Mouse (Mus musculus): ENCODE data around the gene Actg2.

Actg2 gene

DNA sequence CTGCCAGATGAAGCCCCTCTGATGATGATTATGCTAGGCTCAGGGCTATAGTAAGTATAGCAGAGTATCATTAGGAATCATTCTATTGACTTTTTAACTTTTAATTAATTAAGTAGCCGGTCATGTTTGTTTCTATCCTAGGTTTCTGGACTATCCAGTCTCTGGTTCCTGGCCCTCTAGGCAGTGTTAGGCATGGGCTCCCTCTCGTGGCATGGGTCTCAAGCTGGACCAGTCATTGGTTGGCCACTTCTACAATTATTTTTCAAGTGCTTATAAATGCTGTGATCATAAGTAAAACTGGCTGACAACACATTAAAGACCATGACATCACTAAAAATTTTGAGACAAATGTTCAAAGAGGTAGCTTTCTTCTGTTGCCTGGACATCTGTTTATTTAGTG is 25.9 kb downstream of the Actg2 start:
- DNase-seq, result no peak

DNA sequence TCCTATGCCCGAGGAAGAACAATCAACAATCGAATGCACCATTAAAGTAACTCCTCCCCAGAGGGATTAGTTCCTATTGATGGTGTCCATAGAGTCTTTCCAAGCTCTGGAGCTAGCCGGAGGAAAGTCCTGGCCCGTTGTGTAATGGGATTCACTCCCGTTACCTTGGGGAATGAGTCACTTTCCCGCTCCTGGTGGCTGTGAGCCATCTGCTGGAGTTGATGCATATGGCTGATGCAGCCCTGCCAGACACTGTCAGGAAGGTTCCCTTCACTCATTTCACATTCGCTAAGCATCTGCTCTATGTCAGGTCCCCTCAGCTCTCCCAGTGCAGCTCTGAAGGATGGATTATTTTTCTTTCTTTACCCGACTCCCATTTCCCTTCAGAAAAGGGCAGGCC is 26.6 kb downstream of the Actg2 start:
- peak; percentile 21 for DNase-seq

DNA sequence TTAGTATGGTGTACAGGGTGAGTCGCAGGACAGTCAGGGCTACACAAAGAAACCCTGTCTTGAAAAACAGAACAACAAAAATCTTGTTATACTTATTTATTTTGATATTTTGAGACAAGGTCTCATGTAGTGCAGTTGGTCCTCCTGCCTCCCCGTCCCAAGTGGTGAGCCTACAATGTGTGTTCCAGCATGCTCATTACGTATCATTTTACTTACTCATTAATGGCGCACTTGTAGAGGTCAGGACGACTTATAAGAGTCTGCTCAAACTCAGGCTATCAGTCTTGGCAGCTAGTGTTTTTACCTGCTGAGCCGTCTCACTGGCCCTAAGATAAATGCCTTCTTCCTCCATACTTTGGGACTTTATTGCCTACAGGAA is 28.9 kb downstream of the Actg2 start:
- no peak for DNase-seq

DNA sequence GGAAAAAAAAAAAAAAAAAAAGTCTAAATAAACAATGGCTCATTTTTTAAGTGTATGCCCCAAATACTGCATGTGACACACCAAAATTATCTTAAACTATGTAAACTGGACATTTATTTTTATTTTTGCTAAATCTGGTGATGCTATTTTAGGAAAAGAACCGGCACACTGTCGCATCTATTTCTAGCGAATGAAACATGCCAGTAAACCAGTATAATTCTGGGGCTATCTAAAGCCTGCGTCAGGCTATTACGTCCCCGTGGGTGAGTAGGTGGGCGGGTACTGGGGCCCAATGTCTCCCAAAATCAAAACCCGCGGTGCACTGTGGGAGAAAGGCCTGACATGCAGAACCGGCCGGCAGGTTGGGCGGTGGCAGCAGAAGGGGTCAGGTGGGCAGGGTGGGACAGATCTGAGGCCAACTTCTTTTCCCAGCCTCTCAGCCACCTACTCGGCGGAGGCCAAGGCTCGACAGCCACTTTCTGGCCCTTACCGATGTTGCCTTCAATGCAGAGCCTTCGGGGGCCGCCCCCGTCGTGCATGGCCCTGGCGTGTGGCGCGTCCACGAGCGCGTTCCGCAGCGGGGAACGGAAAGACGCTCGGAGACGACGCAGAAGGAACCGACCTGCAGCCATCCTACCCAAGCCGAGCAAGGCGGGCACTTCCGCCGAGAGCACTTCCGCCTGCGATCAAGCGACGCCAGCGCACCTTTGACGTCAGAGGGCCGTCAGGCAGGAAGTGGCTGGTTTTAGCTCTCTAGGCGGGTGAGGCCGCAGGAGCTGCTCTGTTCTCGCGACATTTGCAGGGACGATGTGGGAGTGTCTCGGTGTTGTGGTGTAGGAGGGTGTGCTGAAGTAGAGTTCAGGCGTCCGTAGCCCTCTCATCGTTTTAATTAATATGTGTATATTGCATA is 29.6 kb downstream of the Actg2 start, which contains the start of gene Dguok:
Gene Dguok (minus strand): TSS at position 712 of the 910 bp plus-strand sequence.
- peak; percentile 99 for DNase-seq

DNA sequence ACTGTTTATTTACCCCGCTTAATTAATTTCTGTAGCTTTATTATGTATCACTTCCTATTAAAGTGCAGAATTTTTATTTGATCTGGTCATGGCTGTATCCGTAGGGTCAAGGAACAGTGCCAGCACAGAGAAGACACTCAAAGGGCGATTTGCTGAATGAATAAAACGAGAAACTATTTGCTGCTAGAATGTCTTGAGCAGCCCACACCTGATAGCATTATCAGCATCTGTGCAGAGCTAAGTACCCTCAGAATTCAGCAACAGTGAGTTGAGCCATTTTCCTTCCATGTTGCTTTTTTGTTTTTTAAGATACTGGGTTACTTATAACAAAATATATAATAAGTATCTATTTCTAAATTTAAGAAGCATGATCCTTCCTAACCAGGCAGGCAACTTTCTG is 30.5 kb downstream of the Actg2 start:
- no peak for DNase-seq

DNA sequence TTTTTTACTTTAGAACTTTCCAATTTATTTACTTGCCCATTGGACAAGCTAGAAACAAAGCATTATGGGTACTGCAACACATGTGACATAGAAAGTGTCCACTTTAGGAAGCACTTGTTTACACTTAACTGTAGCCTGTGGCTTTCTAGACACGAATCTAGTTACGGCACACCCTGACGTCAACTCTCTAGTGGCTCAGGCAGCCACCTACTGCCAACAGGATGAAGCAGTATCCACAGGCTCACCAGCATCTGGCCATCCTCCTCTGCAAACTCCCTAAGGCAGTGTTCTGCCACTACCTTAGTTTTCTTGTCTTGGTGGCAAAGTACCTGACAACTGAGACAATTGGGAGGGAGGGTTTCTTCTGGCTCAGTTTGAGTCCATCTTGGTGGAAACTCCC is 32.7 kb downstream of the Actg2 start:
- DNase-seq, result no peak

DNA sequence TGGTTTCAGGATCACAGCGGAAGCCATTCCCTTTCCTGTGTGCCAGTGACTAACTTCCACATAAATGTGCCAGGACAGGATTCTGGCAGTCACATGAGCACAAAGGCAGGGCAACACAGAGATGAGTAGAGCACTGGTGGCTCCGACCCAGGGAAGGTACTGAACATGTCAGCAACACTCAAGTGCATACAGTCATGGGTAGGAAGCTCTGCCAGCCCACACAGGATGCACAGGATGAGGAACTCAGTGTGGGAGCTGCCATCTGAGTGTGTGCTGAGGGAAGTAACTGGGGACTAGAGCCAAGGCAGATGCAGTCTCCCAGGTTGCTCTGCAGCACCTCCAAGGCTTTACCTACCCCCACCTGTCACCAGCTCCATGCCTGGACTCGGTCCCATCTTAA is 33.4 kb downstream of the Actg2 start:
- DNase-seq, result no peak

DNA sequence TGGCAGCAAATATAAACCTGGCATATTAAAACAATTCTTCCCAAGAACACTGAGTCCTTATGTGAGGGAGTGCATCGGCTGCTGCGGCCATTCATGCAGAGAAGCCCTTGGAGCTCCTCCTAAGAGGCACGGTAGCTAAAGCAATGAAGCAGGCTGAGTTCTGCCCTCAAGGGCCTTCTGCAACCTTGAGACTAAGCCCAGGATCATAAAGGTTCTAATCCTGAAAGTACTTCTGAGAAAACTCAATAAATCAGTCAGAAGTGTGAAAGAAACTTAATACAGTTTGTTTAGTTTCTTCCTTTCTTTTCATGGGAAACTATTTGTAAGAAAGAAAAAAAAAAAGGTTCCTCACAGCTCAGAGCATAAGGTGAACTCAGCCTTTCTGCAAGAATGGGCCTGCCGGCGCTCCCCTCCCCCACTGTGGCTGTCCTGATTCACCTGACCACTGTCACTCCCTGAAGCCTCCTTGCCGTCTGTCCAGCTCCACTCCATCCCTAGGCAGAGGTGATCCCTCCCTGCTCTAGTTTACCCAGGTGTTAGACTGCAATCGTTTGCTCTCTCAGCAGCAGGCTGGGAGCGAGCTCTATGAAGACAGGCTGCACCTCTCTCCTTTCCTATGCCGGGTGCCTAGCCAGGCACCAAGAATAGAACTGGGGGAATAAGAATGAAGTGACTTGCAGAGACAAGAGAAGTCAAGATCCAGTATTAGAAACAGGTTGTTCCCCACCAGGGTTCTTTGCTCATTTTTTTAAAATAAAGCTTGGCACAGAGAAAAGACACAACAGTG is 34.3 kb downstream of the Actg2 start:
- DNase-seq, result no peak

DNA sequence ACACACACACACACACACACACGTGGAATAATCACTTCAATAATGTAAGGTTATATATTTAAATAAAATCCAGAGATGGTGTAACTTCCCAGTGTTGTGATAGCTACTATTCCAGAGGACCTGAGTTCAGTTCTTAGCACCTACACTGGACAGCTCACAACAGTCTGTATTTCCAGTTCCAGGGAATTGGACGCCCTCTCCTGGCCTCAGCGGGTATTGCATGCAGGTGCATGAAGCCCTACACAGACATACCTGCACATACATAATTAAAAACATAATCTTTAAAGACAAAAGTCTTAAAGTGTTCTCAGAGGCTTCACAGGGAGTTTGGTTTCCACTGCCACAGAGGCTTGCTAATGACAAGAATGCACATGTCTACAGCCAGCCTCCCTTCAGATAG is 35.6 kb downstream of the Actg2 start:
- no peak for DNase-seq

DNA sequence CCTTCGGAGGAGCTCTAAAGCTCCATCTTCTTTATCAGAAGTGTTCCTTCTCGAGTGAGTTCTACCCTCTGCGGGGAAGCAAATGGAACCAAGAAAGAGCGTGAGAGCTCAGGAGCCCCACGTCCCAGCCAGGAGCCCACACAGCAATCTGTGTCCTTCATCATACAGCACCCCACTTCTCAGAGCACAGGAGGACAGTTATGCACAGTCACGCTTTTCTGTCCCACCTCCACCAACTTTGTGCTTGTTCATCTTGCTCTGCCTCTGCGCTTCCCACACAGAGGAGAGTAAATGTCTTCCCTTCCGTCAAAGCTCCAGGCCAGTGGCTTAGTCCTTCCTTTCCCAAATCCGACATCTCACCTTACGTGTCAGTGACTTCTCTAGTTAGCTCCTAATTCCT is 37.0 kb downstream of the Actg2 start:
- no peak for DNase-seq

DNA sequence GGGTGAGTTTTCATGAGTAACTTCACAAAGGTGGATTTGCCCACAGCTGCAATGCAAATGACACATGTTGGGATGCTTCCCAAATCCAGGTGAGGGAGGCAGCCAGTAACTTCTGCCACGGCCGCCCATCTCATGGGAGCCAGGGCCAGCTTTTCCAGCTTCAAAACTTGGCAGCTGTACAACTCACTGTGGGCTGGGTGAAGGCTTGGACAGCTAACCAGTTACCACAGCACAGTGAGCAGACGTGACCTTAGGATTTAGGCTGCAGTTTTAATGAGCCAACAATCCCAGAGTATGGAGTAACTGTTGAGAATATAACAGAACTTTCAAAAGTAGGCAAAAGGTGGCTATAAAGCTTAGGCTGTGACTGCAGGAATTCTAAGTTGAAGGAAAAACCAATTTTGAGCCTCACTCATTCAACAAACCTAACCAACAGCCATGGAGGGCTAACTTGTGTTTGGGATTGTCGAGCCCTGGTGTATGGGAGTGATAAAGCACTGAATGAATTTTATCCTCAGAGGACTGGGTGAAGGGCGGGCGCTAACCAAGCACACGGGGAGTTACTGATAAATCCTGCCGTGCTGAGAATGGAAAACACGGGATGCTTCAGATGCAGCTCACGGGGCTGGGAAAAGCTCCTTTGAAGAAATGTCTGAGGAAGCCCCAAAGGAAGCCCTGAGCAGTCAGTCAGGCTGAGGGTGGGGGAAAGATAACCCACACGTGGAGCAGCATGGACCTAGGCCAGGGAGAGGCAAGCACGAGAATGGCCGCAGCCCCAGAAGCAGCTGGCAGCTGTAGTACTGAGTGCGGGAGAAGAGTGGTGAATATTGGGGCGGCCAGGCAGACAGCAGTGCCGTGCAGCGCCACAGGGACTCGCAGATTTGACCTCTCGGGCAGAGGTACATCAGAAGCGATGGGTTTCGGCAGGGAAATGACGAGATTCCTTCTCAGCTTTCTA is 39.0 kb downstream of the Actg2 start:
- no peak for DNase-seq

DNA sequence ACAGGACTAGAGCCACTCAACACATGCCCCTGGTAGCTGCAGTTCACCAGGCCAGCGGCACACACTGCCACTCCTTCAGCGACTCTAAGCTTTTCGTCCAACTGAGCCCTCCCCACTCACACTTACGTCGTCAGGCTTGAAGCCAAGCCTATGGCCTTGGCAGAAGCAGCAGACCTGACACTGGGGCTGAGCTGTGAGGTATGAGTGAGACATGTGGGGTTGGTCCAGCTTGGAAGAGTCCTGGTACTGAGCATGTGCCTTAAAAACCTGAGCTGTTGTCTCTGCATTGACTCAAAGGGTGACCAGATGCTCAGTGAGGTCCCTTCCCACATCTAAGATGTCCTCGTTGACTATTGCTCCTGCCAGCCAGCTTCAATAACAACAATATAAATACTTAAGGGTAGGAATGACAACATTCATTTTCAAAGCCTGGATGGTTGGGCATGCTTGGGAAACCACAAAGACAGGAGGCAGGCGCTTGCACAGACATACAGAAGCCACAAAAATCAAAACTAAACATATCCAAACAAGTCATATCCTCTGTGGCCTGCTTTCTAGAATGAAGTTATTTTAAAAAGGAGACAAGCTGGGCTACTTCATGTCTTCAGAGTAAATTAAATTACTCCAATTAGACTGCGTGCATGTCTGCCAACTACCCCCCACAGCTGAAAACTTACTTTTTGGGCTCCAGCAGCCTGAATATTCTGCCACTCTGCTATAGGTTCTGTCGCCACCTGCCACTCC is 39.9 kb downstream of the Actg2 start:
- DNase-seq, result no peak

DNA sequence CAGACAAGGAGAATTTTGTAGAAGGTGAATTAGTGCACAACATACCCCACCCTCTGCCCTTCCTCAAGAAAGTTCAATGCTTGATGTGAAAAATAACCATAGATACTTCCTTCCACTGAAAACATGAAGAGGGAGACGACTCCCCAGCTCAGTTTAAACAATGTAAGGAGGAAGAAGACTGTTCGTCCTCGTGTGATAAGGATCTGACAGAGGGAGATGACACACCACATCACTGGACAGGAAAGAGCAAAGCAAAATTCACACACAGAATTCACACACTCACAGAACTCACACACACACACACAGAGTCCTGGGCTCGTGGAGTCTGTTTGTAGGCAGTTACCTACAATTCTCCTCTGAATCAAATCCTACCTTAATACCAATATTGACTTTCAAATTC is 45.4 kb downstream of the Actg2 start:
- DNase-seq, result no peak

DNA sequence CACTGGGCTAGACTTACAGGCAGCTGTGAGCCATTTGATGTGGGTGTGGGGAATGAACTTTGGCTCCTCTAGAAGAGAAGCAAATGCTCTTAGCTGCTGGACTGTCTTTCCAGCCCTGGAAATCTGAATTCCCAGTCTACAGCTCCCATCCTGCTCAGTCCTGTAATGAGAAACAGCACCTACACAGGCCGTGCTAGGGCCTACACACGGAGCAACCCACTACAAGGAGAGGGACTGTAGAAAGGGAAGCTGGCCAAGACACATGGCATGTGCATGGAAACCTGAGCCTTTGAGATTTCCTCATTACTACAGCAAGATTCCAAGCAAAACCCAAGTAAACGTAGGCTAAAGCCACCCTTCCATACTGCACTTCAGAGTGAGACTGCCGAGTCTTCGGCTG is 47.9 kb downstream of the Actg2 start:
- DNase-seq, result no peak

DNA sequence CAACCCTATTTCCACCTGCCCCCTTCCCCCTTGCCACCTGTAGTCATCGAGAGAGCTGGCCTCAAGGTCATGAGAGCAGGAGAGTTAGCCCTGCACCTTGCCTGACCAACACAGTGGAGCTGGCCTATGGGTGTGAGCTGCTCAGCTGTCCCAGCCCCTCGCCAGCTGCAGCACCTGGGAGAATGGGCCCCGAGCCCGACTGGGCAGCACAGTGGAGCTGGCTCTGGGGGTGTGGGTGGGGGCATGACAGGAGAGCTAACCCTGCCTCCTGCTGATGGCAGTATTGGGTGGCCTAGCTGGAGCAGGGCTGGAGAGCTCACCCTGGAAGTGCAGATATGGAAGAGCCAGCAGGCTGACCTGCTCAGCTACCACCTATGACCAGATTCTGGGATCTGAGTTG is 48.8 kb downstream of the Actg2 start:
- no peak for DNase-seq

DNA sequence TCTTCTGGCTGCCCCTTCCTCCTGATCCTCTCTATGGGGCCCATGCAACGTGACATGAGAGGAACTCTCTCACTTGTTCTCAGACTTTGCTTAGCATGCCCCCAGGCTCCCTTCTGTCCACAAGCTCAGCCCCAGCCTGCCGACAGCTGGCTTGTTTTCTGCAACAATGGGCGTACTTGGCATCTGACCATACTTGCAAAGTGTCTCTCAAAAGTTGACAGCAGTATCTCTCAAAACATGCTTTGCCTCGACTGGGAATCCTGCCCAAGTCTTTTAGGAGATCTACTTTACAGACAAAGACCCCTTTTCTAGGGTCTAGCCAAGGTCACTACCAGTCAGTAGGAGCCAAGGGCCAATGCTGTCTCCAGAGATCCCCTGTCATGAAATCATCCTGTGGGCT is 50.2 kb downstream of the Actg2 start:
- DNase-seq, result no peak

DNA sequence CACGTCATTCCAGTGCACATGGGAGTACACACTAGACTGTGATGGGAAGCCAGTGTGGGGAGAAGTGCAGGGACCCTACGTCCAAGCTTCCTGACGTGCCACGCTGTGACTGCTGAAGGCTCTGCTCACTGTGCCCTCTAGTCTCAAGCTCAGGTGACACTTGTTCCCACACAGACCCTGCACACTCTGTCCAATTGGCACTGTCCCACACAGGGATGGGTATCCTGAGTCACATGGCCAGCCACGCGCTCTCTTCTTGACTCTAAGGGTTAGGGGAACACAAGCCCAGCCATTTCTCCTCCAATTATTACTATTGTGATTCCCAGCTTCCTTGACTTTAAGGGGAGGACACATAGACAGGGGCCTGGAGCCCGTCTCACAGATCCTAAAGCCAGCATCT is 52.3 kb downstream of the Actg2 start:
- no peak for DNase-seq

DNA sequence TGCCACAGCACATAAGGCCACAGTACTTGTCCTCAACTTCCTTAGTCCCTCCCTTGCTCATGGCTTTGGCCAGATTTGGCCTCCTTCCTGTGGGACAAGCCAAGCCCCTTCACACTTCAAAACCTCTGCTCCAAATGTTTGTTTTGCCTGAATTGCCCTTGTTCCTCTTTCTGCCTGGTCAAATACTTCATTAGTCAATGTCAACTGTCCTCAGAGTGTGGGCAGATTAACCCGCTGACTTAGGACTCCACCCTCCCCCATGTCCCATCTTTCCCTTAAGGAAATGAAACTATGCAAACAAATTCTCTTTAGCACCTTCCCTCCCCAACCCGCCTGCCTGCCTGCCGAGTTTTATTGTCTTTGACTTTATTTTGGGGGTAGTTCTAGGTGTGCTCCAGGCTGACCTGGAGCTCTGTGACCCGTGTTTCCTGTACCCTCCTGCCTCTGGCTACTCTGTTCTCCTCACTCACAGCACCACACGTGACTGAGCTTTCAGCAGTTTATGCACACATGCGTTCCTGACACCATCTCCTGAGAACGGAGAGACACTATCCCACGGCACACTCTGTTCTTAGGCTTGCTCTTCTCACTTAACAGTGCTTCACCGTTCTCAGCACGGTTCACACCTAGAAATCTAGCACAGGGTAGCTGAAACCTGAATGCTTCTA is 53.5 kb downstream of the Actg2 start:
- DNase-seq, result no peak

DNA sequence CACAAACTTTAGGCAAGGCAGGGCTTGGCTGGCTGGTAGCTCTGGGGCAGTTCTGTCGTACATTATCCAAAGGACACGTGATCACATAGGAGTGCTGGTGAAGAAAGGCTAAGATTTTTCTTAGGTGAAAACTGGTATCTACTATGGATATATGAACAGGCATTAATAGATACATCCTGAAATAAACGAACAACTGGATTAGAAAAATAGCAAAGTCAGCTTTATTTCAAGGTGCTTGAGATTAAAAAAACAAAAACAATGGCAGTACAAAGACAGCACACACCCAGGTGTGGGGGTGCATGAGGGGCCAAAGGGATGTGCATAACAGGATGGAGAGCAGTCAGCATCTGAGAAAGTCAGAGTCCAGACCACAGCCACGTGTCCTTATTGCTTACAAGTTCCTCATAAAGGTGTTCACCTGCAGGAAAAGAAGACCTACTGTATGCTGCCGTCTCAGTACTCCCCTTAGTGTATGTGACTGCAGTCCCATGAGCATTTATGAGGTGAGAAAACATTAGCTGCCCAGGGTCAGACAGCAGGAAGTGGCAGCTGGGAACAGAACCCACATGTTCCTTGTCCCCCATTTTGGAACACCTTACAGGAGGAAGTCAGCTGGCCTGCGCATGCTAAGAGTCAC is 55.9 kb downstream of the Actg2 start:
- DNase-seq, result no peak

DNA sequence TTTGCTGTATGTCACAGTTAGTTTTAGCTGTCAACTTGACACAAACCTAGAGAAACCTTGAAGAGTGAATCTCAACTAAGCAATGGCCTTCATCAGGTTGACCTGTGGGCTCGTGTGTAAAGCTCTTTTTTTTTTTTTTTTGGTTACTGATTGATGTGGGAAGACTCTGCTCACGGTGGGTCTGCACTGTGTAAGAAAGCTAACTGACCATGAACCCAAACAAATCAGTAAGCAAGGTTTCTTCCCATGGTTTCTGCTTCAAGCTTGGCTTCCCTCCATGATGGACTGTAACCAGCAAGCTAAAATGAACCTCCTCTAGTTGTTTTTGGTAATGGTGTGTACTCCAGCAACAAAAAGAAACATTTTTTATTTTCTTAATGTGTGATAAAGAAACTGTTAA is 56.9 kb downstream of the Actg2 start:
- DNase-seq, result no peak

DNA sequence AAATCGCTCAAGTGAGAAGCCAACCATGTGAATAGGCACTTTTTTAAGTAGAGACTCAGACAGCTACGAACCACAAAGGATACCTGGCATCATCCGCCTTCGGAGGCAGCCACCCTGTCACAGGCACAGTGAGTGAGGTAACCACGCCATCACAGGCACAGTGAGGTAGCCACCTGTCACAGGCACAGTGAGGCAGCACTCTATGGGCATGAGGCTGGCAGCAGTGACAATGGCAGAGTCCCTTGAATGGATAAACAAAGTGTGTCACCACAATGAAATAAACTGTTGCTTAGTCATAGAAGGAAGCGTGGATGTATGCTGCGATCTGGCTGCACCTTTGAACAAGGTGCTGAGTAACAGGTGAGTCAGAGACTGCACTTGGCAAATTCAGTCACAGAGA is 57.4 kb downstream of the Actg2 start:
- DNase-seq, result no peak

All from embryo, embryonic 11 days (tissue).